Mouse (Mus musculus): ENCODE results near the gene Pramel4. TPM values are rescaled to one million over a fixed set of nuclear protein-coding genes. Genes with fewer than 3 reads are reported as not detected.
"Not testable (repeated sequence)": the region's sequence is repeated elsewhere in the genome, so short reads cannot be mapped to it uniquely, and the experiment has no call there.

The Pramel4 gene
- polyA plus RNA-seq (2016; fragmentation: Nextera tagmentation; extraction: Ambion mirVana), result not detected in 2 replicates

GRCm38 (mm10) chr4:144058826-144059225, at the start of gene Pramel4:
Pramel4 (plus strand) TSS chr4:144059126.
- not testable (repeated sequence) for H3K9ac ChIP-seq; H3K27me3 ChIP-seq; ATAC-seq (ENCODE audit: low FRiP score); H3K9me3 ChIP-seq; H3K27ac ChIP-seq; H3K4me3 ChIP-seq (replicated peaks); H3K36me3 ChIP-seq (replicated peaks); H3K4me1 ChIP-seq; H3K4me2 ChIP-seq
- 87% methylated on average over 3 of the region's 3 CpGs for WGBS

GRCm38 (mm10) chr4:144106174-144106573, 47.2 kb downstream of the Pramel4 start, which contains the start of gene Gm13102:
Gm13102 (plus strand) TSS chr4:144106474.
- not testable (repeated sequence) for H3K4me2 ChIP-seq; H3K4me3 ChIP-seq (replicated peaks); H3K27ac ChIP-seq; ATAC-seq (ENCODE audit: low FRiP score); H3K27me3 ChIP-seq; H3K4me1 ChIP-seq; H3K9me3 ChIP-seq; H3K36me3 ChIP-seq (replicated peaks); H3K9ac ChIP-seq
- WGBS, result no CpG with 5 or more reads among the region's 2 CpGs

Other genes with a start within 250 kb of the Pramel4 start
- not detected in 2 replicates for gene Gm13084, start 243.0 kb upstream of the Pramel4 start, polyA plus RNA-seq (2016; fragmentation: Nextera tagmentation; extraction: Ambion mirVana)
- not detected in 2 replicates for gene Gm13103, start 212.6 kb upstream of the Pramel4 start, polyA plus RNA-seq (2016; fragmentation: Nextera tagmentation; extraction: Ambion mirVana)
- not detected in 2 replicates for gene Pramef6, start 158.7 kb upstream of the Pramel4 start, polyA plus RNA-seq (2016; fragmentation: Nextera tagmentation; extraction: Ambion mirVana)
- not detected in 2 replicates for gene Pramef25, start 108.1 kb upstream of the Pramel4 start, polyA plus RNA-seq (2016; fragmentation: Nextera tagmentation; extraction: Ambion mirVana)
- not detected in 2 replicates for gene Gm13101, start 92.2 kb upstream of the Pramel4 start, polyA plus RNA-seq (2016; fragmentation: Nextera tagmentation; extraction: Ambion mirVana)
- gene Pramef17, start 64.8 kb upstream of the Pramel4 start, polyA plus RNA-seq (2016; fragmentation: Nextera tagmentation; extraction: Ambion mirVana), result not detected in 2 replicates
- not detected in 2 replicates for gene Gm13102, start 47.3 kb downstream of the Pramel4 start, polyA plus RNA-seq (2016; fragmentation: Nextera tagmentation; extraction: Ambion mirVana)
- gene Oog3, start 103.5 kb downstream of the Pramel4 start, polyA plus RNA-seq (2016; fragmentation: Nextera tagmentation; extraction: Ambion mirVana), result not detected in 2 replicates
- gene Oog2, start 131.6 kb downstream of the Pramel4 start, polyA plus RNA-seq (2016; fragmentation: Nextera tagmentation; extraction: Ambion mirVana), result not detected in 2 replicates
- gene C87977, start 154.2 kb downstream of the Pramel4 start, polyA plus RNA-seq (2016; fragmentation: Nextera tagmentation; extraction: Ambion mirVana), result not detected in 2 replicates
- gene Pramel5, start 221.4 kb downstream of the Pramel4 start, polyA plus RNA-seq (2016; fragmentation: Nextera tagmentation; extraction: Ambion mirVana), result not detected in 2 replicates

All from forebrain, embryonic 12.5 days (tissue).